Mouse (Mus musculus): ENCODE data around the gene Dgki. TPM values are rescaled to one million over a fixed set of nuclear protein-coding genes. Genes with fewer than 3 reads are reported as not detected.
A peak's percentile ranks its signal among the peaks of the same experiment; 100 is the strongest.
"Not testable (repeated sequence)": the region's sequence is repeated elsewhere in the genome, so short reads cannot be mapped to it uniquely, and the experiment has no call there.

The Dgki gene
- total and polyA plus RNA-seq, 2 experiments from 2014 or later, result 4.5 to 20.1 TPM

- ATAC-seq (no peak), DNase-seq (ENCODE audit: low spot score) (no peak)
- no peak for TF ChIP-seq CTCF (IDR thresholded peaks at IDR 0.05; ENCODE audit: low read depth)
- Histone ChIP-seq H3K27me3 (ENCODE audit: insufficient read depth, low read length) (no peaks in the 10 kb centered on the region), H3K27ac (no peak overlapping the region), H3K4me3 (ENCODE audit: low read length) (no peak overlapping the region), H3K9ac (replicated peaks; ENCODE audit: low read length) (no peak overlapping the region), H3K4me2 (ENCODE audit: low read depth, low read length) (no peak overlapping the region), H3K9me3 (ENCODE audit: low read length) (no peaks in the 10 kb centered on the region), H3K4me1 (ENCODE audit: insufficient read depth, low read length) (no peaks in the 10 kb centered on the region), H3K36me3 (ENCODE audit: insufficient read depth, low read length) (no peaks in the 10 kb centered on the region)
- 89% methylated on average over 3 of the region's 3 CpGs for WGBS
Observed at GRCm38 (mm10) chr6:37119205-37119604, 180.8 kb downstream of the Dgki start.

DNA sequence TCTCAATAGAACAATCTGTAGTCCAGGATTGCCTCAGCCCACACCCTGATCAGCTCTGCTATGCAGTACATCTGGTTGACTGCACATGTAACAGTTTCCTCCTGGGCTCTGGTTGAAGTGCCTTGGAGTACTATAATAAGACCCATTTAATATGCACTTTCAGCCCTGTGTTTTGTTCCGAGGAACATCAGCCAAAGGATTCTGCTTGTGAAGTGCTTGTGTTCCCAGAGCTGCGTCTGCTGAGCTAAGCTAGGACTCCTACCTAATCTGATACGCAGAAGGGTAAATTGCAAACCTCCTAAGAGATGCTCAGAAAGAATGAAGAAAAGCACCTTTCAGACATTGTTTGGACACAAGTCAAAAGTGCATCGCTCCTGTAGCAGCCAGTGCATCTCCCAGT, 186.9 kb downstream of the Dgki start:
- H3K9ac ChIP-seq (replicated peaks; ENCODE audit: low read length), result no peak overlapping the region
- no peak for TF ChIP-seq CTCF (IDR thresholded peaks at IDR 0.05; ENCODE audit: low read depth)
- H3K4me2 ChIP-seq (ENCODE audit: low read depth, low read length), result no peak overlapping the region
- no peak overlapping the region for H3K4me3 ChIP-seq (ENCODE audit: low read length)
- H3K27ac ChIP-seq, result no peak overlapping the region
- no peaks in the 10 kb centered on the region for H3K36me3 ChIP-seq (ENCODE audit: insufficient read depth, low read length)
- no peaks in the 10 kb centered on the region for H3K27me3 ChIP-seq (ENCODE audit: insufficient read depth, low read length)
- no peaks in the 10 kb centered on the region for H3K9me3 ChIP-seq (ENCODE audit: low read length)
- 87% methylated on average over 4 of the region's 4 CpGs for WGBS
- no peak for DNase-seq (ENCODE audit: low spot score)
- ATAC-seq, result no peak
- no peaks in the 10 kb centered on the region for H3K4me1 ChIP-seq (ENCODE audit: insufficient read depth, low read length)

GRCm38 (mm10) chr6:37106236-37106635, 193.7 kb downstream of the Dgki start:
- not testable (repeated sequence) for H3K36me3 ChIP-seq (ENCODE audit: insufficient read depth, low read length); H3K27ac ChIP-seq; H3K4me3 ChIP-seq (ENCODE audit: low read length); H3K27me3 ChIP-seq (ENCODE audit: insufficient read depth, low read length); H3K4me1 ChIP-seq (ENCODE audit: insufficient read depth, low read length); H3K9me3 ChIP-seq (ENCODE audit: low read length); DNase-seq (ENCODE audit: low spot score); ATAC-seq; H3K4me2 ChIP-seq (ENCODE audit: low read depth, low read length); H3K9ac ChIP-seq (replicated peaks; ENCODE audit: low read length)
- 92% methylated on average over 6 of the region's 6 CpGs for WGBS

DNA sequence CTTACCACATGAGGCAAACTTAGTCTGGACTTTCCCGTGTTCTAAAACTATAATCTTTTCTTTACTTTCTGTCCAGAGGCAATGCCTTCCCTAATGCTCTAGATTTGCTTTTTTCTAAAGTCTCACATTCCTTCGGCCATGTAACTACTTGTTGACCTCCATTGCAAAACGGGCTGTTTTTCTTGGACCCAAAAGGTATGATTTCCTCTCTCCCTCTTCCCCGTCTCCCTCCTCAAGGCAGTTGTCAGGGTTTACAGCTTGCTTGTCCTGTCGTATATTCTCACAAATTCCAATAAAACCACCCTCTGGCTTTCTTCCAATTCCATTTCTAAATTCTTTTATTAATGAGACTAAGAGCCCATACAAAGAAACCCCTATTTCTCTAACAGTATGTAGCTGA, 199.6 kb downstream of the Dgki start:
- DNase-seq (ENCODE audit: low spot score) (no peak), ATAC-seq (no peak)
- 73% methylated on average over 5 of the region's 5 CpGs for WGBS
- H3K4me3 ChIP-seq (ENCODE audit: low read length), result no peak overlapping the region
- H3K9me3 ChIP-seq (ENCODE audit: low read length), result no peaks in the 10 kb centered on the region
- TF ChIP-seq CTCF (IDR thresholded peaks at IDR 0.05; ENCODE audit: low read depth), result no peak
- H3K9ac ChIP-seq (replicated peaks; ENCODE audit: low read length), result no peak overlapping the region
- no peaks in the 10 kb centered on the region for H3K36me3 ChIP-seq (ENCODE audit: insufficient read depth, low read length)
- no peak overlapping the region for H3K4me2 ChIP-seq (ENCODE audit: low read depth, low read length)
- no peak overlapping the region for H3K27ac ChIP-seq
- H3K4me1 ChIP-seq (ENCODE audit: insufficient read depth, low read length), result no peaks in the 10 kb centered on the region
- H3K27me3 ChIP-seq (ENCODE audit: insufficient read depth, low read length), result no peaks in the 10 kb centered on the region

- ATAC-seq, result peak; percentile 85
- Histone ChIP-seq H3K27ac (no peak overlapping the region), H3K36me3 (ENCODE audit: insufficient read depth, low read length) (no peaks in the 10 kb centered on the region), H3K9ac (replicated peaks; ENCODE audit: low read length) (no peak overlapping the region), H3K4me1 (ENCODE audit: insufficient read depth, low read length) (no peaks in the 10 kb centered on the region), H3K4me2 (ENCODE audit: low read depth, low read length) (peak overlapping the region; percentile 25), H3K9me3 (ENCODE audit: low read length) (no peaks in the 10 kb centered on the region), H3K27me3 (ENCODE audit: insufficient read depth, low read length) (no peaks in the 10 kb centered on the region), H3K4me3 (ENCODE audit: low read length) (no peak overlapping the region)
- TF ChIP-seq CTCF (IDR thresholded peaks at IDR 0.05; ENCODE audit: low read depth), result peak; percentile 95
- 49% methylated on average over 18 of the region's 18 CpGs for WGBS
- peak; percentile 96 for DNase-seq (ENCODE audit: low spot score)
Observed at GRCm38 (mm10) chr6:37097356-37098155, 202.4 kb downstream of the Dgki start.

DNA sequence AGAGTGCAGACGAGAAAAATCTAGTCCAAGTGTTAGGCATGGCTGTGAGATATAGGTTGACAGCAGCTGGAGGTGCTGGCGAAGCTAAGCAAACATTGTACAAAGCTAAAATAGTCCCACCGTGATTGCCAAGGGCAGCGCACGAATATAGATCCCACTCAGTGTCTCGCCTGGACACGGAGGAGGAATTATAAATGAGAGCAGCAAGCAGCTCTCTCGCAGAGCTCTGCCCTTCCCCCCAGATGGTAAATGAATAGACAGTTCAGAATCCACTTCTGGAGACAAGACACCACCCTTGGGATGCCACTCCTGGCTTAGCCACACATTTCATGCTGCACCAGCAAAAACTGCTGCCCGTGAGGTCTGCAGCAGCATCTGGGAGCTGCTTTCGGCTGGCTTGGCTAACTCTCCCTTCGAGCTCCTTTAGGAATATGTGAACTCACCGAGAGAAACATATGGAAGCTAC, 203.1 kb downstream of the Dgki start:
- H3K36me3 ChIP-seq (ENCODE audit: insufficient read depth, low read length), result no peaks in the 10 kb centered on the region
- H3K27me3 ChIP-seq (ENCODE audit: insufficient read depth, low read length), result no peaks in the 10 kb centered on the region
- no peaks in the 10 kb centered on the region for H3K9me3 ChIP-seq (ENCODE audit: low read length)
- H3K9ac ChIP-seq (replicated peaks; ENCODE audit: low read length), result 0 out of 2 replicates have a peak overlapping the region, but pooled peaks have one; percentile 28
- ATAC-seq (0 out of 2 replicates have a peak, but pooled peaks have one; percentile 47), DNase-seq (ENCODE audit: low spot score) (peak; percentile 27)
- H3K4me3 ChIP-seq (ENCODE audit: low read length), result no peak overlapping the region
- peak overlapping the region; percentile 25 for H3K4me2 ChIP-seq (ENCODE audit: low read depth, low read length)
- WGBS, result 38% methylated on average over 12 of the region's 12 CpGs
- no peaks in the 10 kb centered on the region for H3K4me1 ChIP-seq (ENCODE audit: insufficient read depth, low read length)
- H3K27ac ChIP-seq, result no peak overlapping the region
- no peak for TF ChIP-seq CTCF (IDR thresholded peaks at IDR 0.05; ENCODE audit: low read depth)

Measured in hindbrain, postnatal 0 days (tissue).